8 mouse cellular contexts compared by ENCODE assay signal in genomic region chr12:85865526-85865925, GRCm38 (mm10). TPM values are rescaled to one million over a fixed set of nuclear protein-coding genes. Genes with fewer than 3 reads are reported as not detected.
DNase-seq lines count a peak whose midpoint lies in the region; ATAC-seq and TF ChIP-seq lines count a peak whose summit lies in the region.
"Had no signal": no experiment of that assay in that cellular context is flagged by ENCODE, and none has a peak within 500 bp of the region (broad histone marks: within the 10 kb centered on the region; RNA-seq: fewer than 3 reads in every experiment).

No protein-coding gene starts in this region.

- 83% methylated on average over 3 of the region's 3 CpGs for WGBS in intestine, postnatal 0 days
- 86% methylated on average over 3 of the region's 3 CpGs for WGBS in intestine, embryonic 16.5 days
- 75% methylated on average over 3 of the region's 3 CpGs for WGBS in embryonic facial prominence, embryonic 14.5 days

- peak; percentile 70 for TF ChIP-seq CTCF in intestine, postnatal 0 days (IDR thresholded peaks at IDR 0.05; ENCODE audit: low read depth)

- no peaks in the 10 kb centered on the region for H3K4me1 ChIP-seq in intestine, postnatal 0 days (replicated peaks; ENCODE audit: control insufficient read depth, insufficient read depth, low read length)
- H3K4me1 ChIP-seq in intestine, embryonic 16.5 days (ENCODE audit: control insufficient read depth, insufficient read depth, low read length), result peaks cover 6% of the 10 kb centered on the region
- H3K4me1 ChIP-seq in embryonic facial prominence, embryonic 14.5 days (ENCODE audit: control insufficient read depth, insufficient read depth, low read length), result peaks cover 10% of the 10 kb centered on the region; the same call in 1 of the 2 replicates

- H3K36me3 ChIP-seq in intestine, postnatal 0 days (ENCODE audit: control insufficient read depth, insufficient read depth), result 0 out of 2 replicates have a peak, but pooled peaks cover 8% of the 10 kb centered on the region
- no peaks in the 10 kb centered on the region for H3K36me3 ChIP-seq in intestine, embryonic 16.5 days (ENCODE audit: control insufficient read depth, insufficient read depth, low read length)
- peaks cover 7% of the 10 kb centered on the region; the same call in 1 of the 2 replicates for H3K36me3 ChIP-seq in embryonic facial prominence, embryonic 14.5 days (ENCODE audit: control insufficient read depth, insufficient read depth, low read length)

- no peaks in the 10 kb centered on the region for H3K9me3 ChIP-seq in intestine, postnatal 0 days (ENCODE audit: control insufficient read depth)
- H3K9me3 ChIP-seq in intestine, embryonic 16.5 days (ENCODE audit: control insufficient read depth, low read length), result no peaks in the 10 kb centered on the region
- H3K9me3 ChIP-seq in embryonic facial prominence, embryonic 14.5 days (ENCODE audit: control insufficient read depth, low read length), result no peaks in the 10 kb centered on the region

- H3K27me3 ChIP-seq in intestine, postnatal 0 days (replicated peaks; ENCODE audit: control insufficient read depth, insufficient read depth, low read length), result no peaks in the 10 kb centered on the region
- H3K27me3 ChIP-seq in intestine, embryonic 16.5 days (replicated peaks; ENCODE audit: control insufficient read depth, insufficient read depth, low read length), result no peaks in the 10 kb centered on the region
- no peaks in the 10 kb centered on the region for H3K27me3 ChIP-seq in embryonic facial prominence, embryonic 14.5 days (replicated peaks; ENCODE audit: control insufficient read depth, insufficient read depth, low read length)

- no peak overlapping the region for H3K4me2 ChIP-seq in intestine, postnatal 0 days (replicated peaks; ENCODE audit: low read depth)
- no peak overlapping the region for H3K4me2 ChIP-seq in intestine, embryonic 16.5 days (ENCODE audit: low read depth, low read length)
- H3K4me2 ChIP-seq in embryonic facial prominence, embryonic 14.5 days (ENCODE audit: low read depth, low read length), result no peak overlapping the region

- no peak overlapping the region for H3K9ac ChIP-seq in intestine, postnatal 0 days (ENCODE audit: low read depth, low read length)
- H3K9ac ChIP-seq in intestine, embryonic 16.5 days (ENCODE audit: low read depth, low read length), result no peak overlapping the region
- no peak overlapping the region for H3K9ac ChIP-seq in embryonic facial prominence, embryonic 14.5 days (ENCODE audit: low read depth, low read length)

- no peak overlapping the region for H3K4me3 ChIP-seq in intestine, postnatal 0 days (ENCODE audit: low read depth, low read length)
- no peak overlapping the region for H3K4me3 ChIP-seq in intestine, embryonic 16.5 days (ENCODE audit: low read length)
- H3K4me3 ChIP-seq in embryonic facial prominence, embryonic 14.5 days (ENCODE audit: low read depth, low read length), result no peak overlapping the region

- H3K27ac ChIP-seq in intestine, postnatal 0 days (ENCODE audit: low read depth, low read length), result no peak overlapping the region
- no peak overlapping the region for H3K27ac ChIP-seq in intestine, embryonic 16.5 days (ENCODE audit: low read length)
- H3K27ac ChIP-seq in embryonic facial prominence, embryonic 14.5 days (replicated peaks; ENCODE audit: low read depth, low read length), result no peak overlapping the region
- H3K27ac ChIP-seq: macrophage had no signal

- ATAC-seq in intestine, postnatal 0 days, result no peak
- ATAC-seq in intestine, embryonic 16.5 days, result no peak
- 0 out of 2 replicates have a peak, but pooled peaks have one; percentile 5 for ATAC-seq in embryonic facial prominence, embryonic 14.5 days (ENCODE audit: low read depth)

- DNase-seq in 3134 (ENCODE audit: extremely low read depth, insufficient read length, low spot score) (peak; percentile 9), 416B (ENCODE audit: low read depth) (peak; percentile 64)
- DNase-seq in embryonic facial prominence, embryonic 14.5 days (ENCODE audit: low spot score), result peak; percentile 85
- no peak for DNase-seq in adrenal gland, postnatal 14 days
- no peak for DNase-seq in adrenal gland, adult 18-20 months (ENCODE audit: low spot score in 2 of 2)

RNA-seq across cellular contexts. Expression of gene Ttll5, which starts 41.1 kb away (rescaled TPM):
- 3.3 and 3.6 TPM in 2 replicates for polyA plus RNA-seq in intestine, postnatal 0 days (2015; fragmentation: Nextera tagmentation; extraction: Ambion mirVana)
- polyA plus RNA-seq in intestine, embryonic 16.5 days (2015; fragmentation: Nextera tagmentation; extraction: Ambion mirVana), result 8.2 and 10.3 TPM in 2 replicates
- polyA plus RNA-seq in embryonic facial prominence, embryonic 14.5 days (2014; fragmentation: Nextera tagmentation; extraction: Ambion mirVana), result 12.4 and 14.8 TPM in 2 replicates
- total RNA-seq in adrenal gland, postnatal 14 days (2021), result 18.0 and 21.9 TPM in 2 replicates
- total RNA-seq in adrenal gland, adult 18-20 months (2021), result 10 to 100 TPM; 19.2 to 20.2 TPM

RNA-seq across cellular contexts. Expression of gene Erg28, which starts 41.2 kb away (rescaled TPM):
- polyA plus RNA-seq in intestine, postnatal 0 days (2015; fragmentation: Nextera tagmentation; extraction: Ambion mirVana), result 114 and 116 TPM in 2 replicates
- 163 TPM in 2 replicates for polyA plus RNA-seq in intestine, embryonic 16.5 days (2015; fragmentation: Nextera tagmentation; extraction: Ambion mirVana)
- 97.5 and 106 TPM in 2 replicates for polyA plus RNA-seq in embryonic facial prominence, embryonic 14.5 days (2014; fragmentation: Nextera tagmentation; extraction: Ambion mirVana)
- total RNA-seq in adrenal gland, postnatal 14 days (2021), result 28.5 and 29.1 TPM in 2 replicates
- total RNA-seq in adrenal gland, adult 18-20 months (2021), result 10 to 100 TPM; 26.9 to 29.4 TPM

Comparison
In these comparisons a context has a peak if more than half of its experiments do, and no peak if none do; other contexts are left out.
1. DNase-seq: peak in 3134 (single experiment), 416B (single experiment) and embryonic facial prominence, embryonic 14.5 days (single experiment); none in adrenal gland, postnatal 14 days (single experiment) and adrenal gland, adult 18-20 months (0 of 2).